Mouse (Mus musculus) kidney, adult 9 months (tissue): ENCODE measurements around the gene Cd40.

Source experiments
- DNase-seq: peaks from one replicate; pipeline ENCODE4 v3.0.0; 2022

The Cd40 gene

GRCm38 (mm10) chr2:165054888-165055852, at the start of gene Cd40:
Cd40 (plus strand) TSS chr2:165055627.
- DNase-seq: peak; percentile 82

GRCm38 (mm10) chr2:165006813-165007212, 48.6 kb upstream of the Cd40 start:
- no peak for DNase-seq

- peak; percentile 52 for DNase-seq
Measured at GRCm38 (mm10) chr2:165007986-165008385, 47.4 kb upstream of the Cd40 start.

GRCm38 (mm10) chr2:165009161-165009560, 46.3 kb upstream of the Cd40 start:
- DNase-seq: no peak

GRCm38 (mm10) chr2:165009581-165009980, 45.8 kb upstream of the Cd40 start:
- peak; percentile 86 for DNase-seq

- no peak for DNase-seq
Measured at GRCm38 (mm10) chr2:165010351-165010750, 45.1 kb upstream of the Cd40 start.

GRCm38 (mm10) chr2:165014935-165015334, 40.5 kb upstream of the Cd40 start:
- DNase-seq: no peak

GRCm38 (mm10) chr2:165020490-165020889, 34.9 kb upstream of the Cd40 start:
- no peak for DNase-seq

- no peak for DNase-seq
Measured at GRCm38 (mm10) chr2:165027163-165027562, 28.3 kb upstream of the Cd40 start.

- DNase-seq: peak; percentile 35
Measured at GRCm38 (mm10) chr2:165032533-165032932, 22.9 kb upstream of the Cd40 start.

GRCm38 (mm10) chr2:165033306-165033705, 22.1 kb upstream of the Cd40 start:
- no peak for DNase-seq

GRCm38 (mm10) chr2:165034131-165035057, 21.0 kb upstream of the Cd40 start, which contains the start of gene Ncoa5:
Ncoa5 (minus strand) TSS chr2:165034867.
- DNase-seq: peak; percentile 98

- no peak for DNase-seq
Measured at GRCm38 (mm10) chr2:165035058-165035431, 20.4 kb upstream of the Cd40 start.

- DNase-seq: no peak
Measured at GRCm38 (mm10) chr2:165037415-165037814, 18.0 kb upstream of the Cd40 start.

- DNase-seq: no peak
Measured at GRCm38 (mm10) chr2:165042126-165042525, 13.3 kb upstream of the Cd40 start.

GRCm38 (mm10) chr2:165043090-165043636, 12.3 kb upstream of the Cd40 start:
- no peak for DNase-seq

- no peak for DNase-seq
Measured at GRCm38 (mm10) chr2:165043729-165044128, 11.7 kb upstream of the Cd40 start.

GRCm38 (mm10) chr2:165049044-165049443, 6.4 kb upstream of the Cd40 start:
- no peak for DNase-seq

- no peak for DNase-seq
Measured at GRCm38 (mm10) chr2:165050826-165051548, 4.4 kb upstream of the Cd40 start.

GRCm38 (mm10) chr2:165051566-165051965, 3.9 kb upstream of the Cd40 start:
- DNase-seq: no peak

GRCm38 (mm10) chr2:165055905-165056304, 478 bp downstream of the Cd40 start:
- DNase-seq: peak; percentile 22

- DNase-seq: no peak
Measured at GRCm38 (mm10) chr2:165056377-165057085, 1.1 kb downstream of the Cd40 start.
